Mouse (Mus musculus): ENCODE results near the gene Olfr906. TPM values are rescaled to one million over a fixed set of nuclear protein-coding genes. Genes with fewer than 3 reads are reported as not detected.

Gene Olfr906
- total RNA-seq (2015) (not detected in 2 replicates), total RNA-seq (2017) (not detected in 2 replicates)

DNA sequence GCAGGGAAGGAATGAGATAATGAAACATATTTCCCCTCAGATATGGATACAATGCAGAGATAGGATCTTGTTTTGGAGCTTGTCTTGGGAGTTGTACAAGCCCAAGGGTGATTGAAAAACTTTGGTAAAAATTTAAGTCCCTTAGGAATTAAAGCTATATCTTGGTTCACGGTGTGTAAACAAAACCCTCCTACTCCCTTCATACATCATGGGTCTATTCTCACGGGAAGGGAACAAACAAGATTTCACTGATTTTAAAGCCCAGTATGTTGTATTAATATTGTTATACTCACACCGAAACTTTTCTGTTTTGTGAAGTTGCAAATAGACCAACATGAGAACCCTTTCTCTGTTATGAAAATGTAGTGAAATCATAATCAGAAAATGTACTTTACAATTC is at the start of gene Olfr906:
Olfr906 (plus strand) TSS at position 301 of the 400 bp plus-strand sequence.
- no peak for ATAC-seq (replicated peaks; ENCODE audit: poor library complexity)

DNA sequence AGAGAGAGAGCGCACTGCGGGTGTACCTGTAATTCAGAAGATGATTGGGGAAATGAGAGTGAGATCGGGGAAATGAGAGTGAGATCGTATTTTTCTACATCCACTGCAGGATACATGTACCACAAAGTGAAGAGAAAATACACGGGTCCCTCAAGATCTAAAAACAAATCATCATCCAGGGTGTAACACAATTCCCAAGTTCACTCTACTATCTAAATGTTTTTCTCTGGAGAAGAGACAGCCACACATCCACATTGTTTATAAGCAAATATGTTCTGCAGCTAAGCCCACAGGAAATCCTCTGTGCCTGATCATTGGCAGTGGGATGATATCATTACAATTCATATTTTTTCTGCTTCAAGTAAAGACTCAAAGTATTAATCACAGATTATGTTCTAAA is 39.5 kb upstream of the Olfr906 start, which contains the start of gene Olfr902:
Olfr902 (plus strand) TSS at position 301 of the 400 bp plus-strand sequence.
- ATAC-seq (replicated peaks; ENCODE audit: poor library complexity): no peak

DNA sequence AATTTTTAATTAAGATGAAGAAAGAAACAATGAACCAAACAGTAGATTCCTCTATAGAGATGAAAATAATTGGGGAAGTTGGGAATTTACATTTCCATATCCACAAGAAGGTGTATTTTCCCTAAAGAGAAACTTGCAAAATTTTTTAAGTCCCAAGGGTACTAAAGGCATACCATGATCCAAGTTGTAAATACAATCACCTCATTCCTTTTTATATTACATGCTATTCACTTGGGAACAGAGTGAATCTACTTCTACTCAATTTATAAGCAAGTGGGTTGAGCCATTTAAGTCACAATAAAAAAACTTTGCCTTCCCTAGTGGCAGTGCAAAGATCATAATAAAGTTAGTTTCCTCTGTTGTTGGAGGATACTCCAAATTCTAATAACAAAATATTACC is 24.0 kb upstream of the Olfr906 start, which contains the start of gene Olfr904:
Olfr904 (plus strand) TSS at position 301 of the 400 bp plus-strand sequence.
- no peak for ATAC-seq (replicated peaks; ENCODE audit: poor library complexity)

DNA sequence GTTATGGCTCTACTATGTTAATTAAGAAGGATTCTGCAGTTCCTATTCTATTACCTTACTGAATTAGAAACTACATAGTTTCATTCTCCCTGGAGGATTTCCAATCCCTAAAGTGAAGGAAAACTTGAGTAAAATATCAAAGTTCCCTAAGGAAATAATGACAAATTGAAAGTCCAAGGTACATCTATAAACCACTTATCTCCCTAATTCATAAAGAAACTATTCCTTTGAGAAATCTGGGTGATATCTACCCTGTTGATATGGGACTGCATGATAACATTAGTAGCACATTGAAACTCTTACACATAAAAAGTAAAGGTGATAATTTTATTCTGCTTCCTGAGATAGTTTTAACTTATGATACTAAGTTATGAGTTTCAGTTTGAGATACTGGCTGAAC is 16.1 kb upstream of the Olfr906 start, which contains the start of gene Olfr905:
Olfr905 (plus strand) TSS at position 301 of the 400 bp plus-strand sequence.
- ATAC-seq (replicated peaks; ENCODE audit: poor library complexity): no peak

DNA sequence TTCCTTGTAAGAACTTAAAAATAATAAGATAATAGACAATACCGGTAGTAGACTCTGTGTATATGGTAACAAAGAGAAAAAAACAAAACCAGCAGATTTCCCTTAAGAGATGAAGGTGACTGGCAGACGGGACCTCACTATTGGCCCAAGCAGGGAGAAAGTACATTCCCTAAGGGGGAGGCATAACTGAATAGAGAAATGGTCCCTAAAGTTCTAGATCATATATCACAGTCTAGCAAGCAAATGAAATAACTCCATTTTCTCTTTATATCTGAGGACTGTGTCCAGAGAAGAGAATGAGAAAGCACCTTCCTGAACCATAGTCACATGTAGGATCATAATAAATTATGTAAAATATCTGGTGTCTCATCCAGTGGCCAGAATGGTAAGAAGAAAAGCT is 8.6 kb downstream of the Olfr906 start, which contains the start of gene Olfr907:
Olfr907 (plus strand) TSS at position 301 of the 400 bp plus-strand sequence.
- no peak for ATAC-seq (replicated peaks; ENCODE audit: poor library complexity)

DNA sequence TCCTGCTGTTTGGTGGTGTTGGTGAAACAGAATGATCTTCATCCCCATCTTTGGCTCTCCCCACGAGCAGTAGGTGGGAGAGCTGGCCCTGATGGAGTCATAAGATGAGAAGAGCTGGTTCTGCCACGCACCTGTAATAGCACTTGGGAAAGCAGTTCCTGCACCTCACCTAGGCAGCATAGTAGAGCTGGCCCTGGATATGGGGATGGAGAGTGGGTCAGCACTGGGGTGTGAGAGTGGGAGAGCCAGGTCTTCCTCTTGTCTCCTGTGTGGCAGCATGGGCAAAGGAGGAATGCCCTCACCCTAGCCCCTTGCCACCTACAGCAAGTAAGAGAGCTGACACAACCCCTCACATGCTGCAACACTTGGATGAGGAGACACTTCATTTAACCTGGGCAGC is 25.5 kb downstream of the Olfr906 start:
- no peak for ATAC-seq (replicated peaks; ENCODE audit: poor library complexity)

DNA sequence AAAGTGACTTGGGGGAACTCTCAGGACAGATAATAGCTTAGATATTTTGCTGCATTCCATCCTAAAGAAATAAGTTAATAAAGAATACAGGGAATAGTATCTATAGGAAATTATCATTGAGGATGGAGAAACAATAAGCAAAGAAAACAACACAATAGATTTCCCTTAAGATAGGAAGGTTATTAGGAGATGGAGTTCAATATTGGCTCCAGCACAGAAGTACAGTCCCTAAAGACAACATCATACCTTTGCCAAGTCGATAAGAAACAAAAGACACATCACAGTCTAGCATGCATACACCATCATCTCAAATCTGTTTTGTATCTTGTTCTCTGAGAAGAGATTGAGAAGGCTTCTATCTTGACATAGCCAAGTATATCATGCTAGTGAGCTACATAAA is 34.4 kb downstream of the Olfr906 start, which contains the start of gene Olfr911-ps1:
Olfr911-ps1 (plus strand) TSS at position 301 of the 400 bp plus-strand sequence.
- no peak for ATAC-seq (replicated peaks; ENCODE audit: poor library complexity)

DNA sequence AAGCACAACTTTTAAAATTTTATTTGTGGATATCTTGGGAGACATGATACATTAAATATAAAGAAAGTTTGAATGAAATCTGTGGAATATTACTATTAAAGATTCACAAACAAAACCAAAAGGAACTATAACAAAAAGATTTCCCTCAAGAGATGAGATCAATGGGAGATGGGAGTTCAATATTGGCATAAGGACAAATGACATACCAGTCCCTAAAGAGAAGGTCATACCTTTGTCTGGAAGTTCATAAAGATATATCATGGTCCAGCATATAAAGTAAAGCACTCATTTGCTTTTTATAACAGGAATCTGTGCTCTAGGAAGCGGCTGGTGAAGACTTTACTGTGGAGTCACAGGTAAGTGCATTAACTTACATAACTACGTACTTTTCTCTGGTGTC is 50.7 kb downstream of the Olfr906 start, which contains the start of gene Olfr910:
Olfr910 (plus strand) TSS at position 301 of the 400 bp plus-strand sequence.
- no peak for ATAC-seq (replicated peaks; ENCODE audit: poor library complexity)

Other genes starting within 250 kb of the Olfr906 start
- not detected in 2 replicates for gene Olfr143, start 234.3 kb upstream of the Olfr906 start, total RNA-seq (2015)
- not detected in 2 replicates for gene Olfr143, start 234.3 kb upstream of the Olfr906 start, total RNA-seq (2017)
- not detected in 2 replicates for gene Olfr895, start 219.2 kb upstream of the Olfr906 start, total RNA-seq (2015)
- gene Olfr895, start 219.2 kb upstream of the Olfr906 start, total RNA-seq (2017): not detected in 2 replicates
- not detected in 2 replicates for gene Olfr896-ps1, start 196.0 kb upstream of the Olfr906 start, total RNA-seq (2015)
- gene Olfr896-ps1, start 196.0 kb upstream of the Olfr906 start, total RNA-seq (2017): not detected in 2 replicates
- gene Olfr25, start 158.0 kb upstream of the Olfr906 start, total RNA-seq (2015): not detected in 2 replicates
- not detected in 2 replicates for gene Olfr25, start 158.0 kb upstream of the Olfr906 start, total RNA-seq (2017)
- not detected in 2 replicates for gene Olfr898, start 138.7 kb upstream of the Olfr906 start, total RNA-seq (2015)
- not detected in 2 replicates for gene Olfr898, start 138.7 kb upstream of the Olfr906 start, total RNA-seq (2017)
- gene Olfr250, start 120.2 kb upstream of the Olfr906 start, total RNA-seq (2015): not detected in 2 replicates
- not detected in 2 replicates for gene Olfr250, start 120.2 kb upstream of the Olfr906 start, total RNA-seq (2017)
- not detected in 2 replicates for gene Olfr251, start 110.0 kb upstream of the Olfr906 start, total RNA-seq (2015)
- not detected in 2 replicates for gene Olfr251, start 110.0 kb upstream of the Olfr906 start, total RNA-seq (2017)
- not detected in 2 replicates for gene Olfr147, start 85.4 kb upstream of the Olfr906 start, total RNA-seq (2015)
- not detected in 2 replicates for gene Olfr147, start 85.4 kb upstream of the Olfr906 start, total RNA-seq (2017)
- gene Olfr901, start 57.6 kb upstream of the Olfr906 start, total RNA-seq (2015): not detected in 2 replicates
- not detected in 2 replicates for gene Olfr901, start 57.6 kb upstream of the Olfr906 start, total RNA-seq (2017)
- gene Olfr902, start 39.4 kb upstream of the Olfr906 start, total RNA-seq (2015): not detected in 2 replicates
- not detected in 2 replicates for gene Olfr902, start 39.4 kb upstream of the Olfr906 start, total RNA-seq (2017)
- not detected in 2 replicates for gene Olfr904, start 23.9 kb upstream of the Olfr906 start, total RNA-seq (2015)
- not detected in 2 replicates for gene Olfr904, start 23.9 kb upstream of the Olfr906 start, total RNA-seq (2017)
- gene Olfr905, start 16.0 kb upstream of the Olfr906 start, total RNA-seq (2015): not detected in 2 replicates
- gene Olfr905, start 16.0 kb upstream of the Olfr906 start, total RNA-seq (2017): not detected in 2 replicates
- gene Olfr907, start 8.7 kb downstream of the Olfr906 start, total RNA-seq (2015): not detected in 2 replicates
- not detected in 2 replicates for gene Olfr907, start 8.7 kb downstream of the Olfr906 start, total RNA-seq (2017)
- not detected in 2 replicates for gene Olfr911-ps1, start 34.5 kb downstream of the Olfr906 start, total RNA-seq (2015)
- gene Olfr911-ps1, start 34.5 kb downstream of the Olfr906 start, total RNA-seq (2017): not detected in 2 replicates
- not detected in 2 replicates for gene Olfr910, start 50.8 kb downstream of the Olfr906 start, total RNA-seq (2015)
- not detected in 2 replicates for gene Olfr910, start 50.8 kb downstream of the Olfr906 start, total RNA-seq (2017)
- gene Olfr912, start 93.1 kb downstream of the Olfr906 start, total RNA-seq (2015): not detected in 2 replicates
- not detected in 2 replicates for gene Olfr912, start 93.1 kb downstream of the Olfr906 start, total RNA-seq (2017)
- not detected in 2 replicates for gene Olfr913, start 105.7 kb downstream of the Olfr906 start, total RNA-seq (2015)
- gene Olfr913, start 105.7 kb downstream of the Olfr906 start, total RNA-seq (2017): not detected in 2 replicates
- not detected in 2 replicates for gene Olfr914, start 118.0 kb downstream of the Olfr906 start, total RNA-seq (2015)
- not detected in 2 replicates for gene Olfr914, start 118.0 kb downstream of the Olfr906 start, total RNA-seq (2017)
- not detected in 2 replicates for gene Olfr916, start 172.8 kb downstream of the Olfr906 start, total RNA-seq (2015)
- gene Olfr916, start 172.8 kb downstream of the Olfr906 start, total RNA-seq (2017): not detected in 2 replicates
- not detected in 2 replicates for gene Olfr917, start 178.8 kb downstream of the Olfr906 start, total RNA-seq (2015)
- gene Olfr917, start 178.8 kb downstream of the Olfr906 start, total RNA-seq (2017): not detected in 2 replicates
- gene Olfr918, start 187.5 kb downstream of the Olfr906 start, total RNA-seq (2015): not detected in 2 replicates
- not detected in 2 replicates for gene Olfr918, start 187.5 kb downstream of the Olfr906 start, total RNA-seq (2017)
- not detected in 2 replicates for gene Olfr919, start 216.6 kb downstream of the Olfr906 start, total RNA-seq (2015)
- gene Olfr919, start 216.6 kb downstream of the Olfr906 start, total RNA-seq (2017): not detected in 2 replicates
- gene Vwa5a, start 231.2 kb downstream of the Olfr906 start, total RNA-seq (2015): 24.6 and 29.1 TPM in 2 replicates
- 32.7 and 34.7 TPM in 2 replicates for gene Vwa5a, start 231.2 kb downstream of the Olfr906 start, total RNA-seq (2017)